Mouse (Mus musculus) spleen, embryonic (tissue): ENCODE measurements around the gene Fbxw9.

ENCODE experiments used
- CTCF ChIA-PET: fragments of 350-600 bp; sonication (Branson Sonifier 250); formaldehyde crosslinking; loops from one replicate; lab custom pipeline; 2022; lab: Charles Lee

Gene Fbxw9

DNA sequence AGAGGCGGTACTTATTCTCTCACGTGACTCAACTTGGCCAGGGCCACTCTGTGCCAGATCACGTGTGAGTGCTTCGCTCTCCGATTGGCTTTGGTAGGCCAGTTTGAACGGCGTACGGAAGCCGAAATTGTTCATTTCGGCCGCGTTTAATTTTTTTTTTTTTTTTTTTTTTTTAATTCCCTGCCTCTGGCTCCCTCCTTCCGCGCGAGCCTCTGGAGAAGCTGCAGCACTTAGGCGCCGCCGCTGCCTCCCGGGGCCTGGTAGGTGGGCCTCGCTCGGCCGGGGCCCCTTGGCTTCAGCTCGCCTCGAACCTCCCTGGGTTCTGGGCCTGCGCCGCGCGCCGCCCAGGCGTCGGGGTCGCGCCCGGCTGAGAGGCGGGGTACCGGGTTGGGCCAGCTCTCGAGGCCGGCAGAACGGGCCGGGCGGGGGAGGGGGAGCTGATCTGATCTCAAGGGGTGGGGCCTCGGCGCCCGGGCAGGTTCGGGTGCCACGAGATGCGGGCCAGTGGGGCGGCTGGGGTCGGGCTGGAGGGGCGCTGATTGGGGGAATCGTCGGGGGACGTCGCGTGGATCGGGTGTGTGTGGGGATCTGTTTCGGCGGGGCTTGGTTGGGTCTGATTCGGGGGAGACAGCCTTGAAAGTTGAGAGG, 23.0 kb upstream of the Fbxw9 start, which contains the start of gene Tnpo2:
Gene Tnpo2, plus strand, starts transcription at position 198 of the 648 bp plus-strand sequence.
- CTCF ChIA-PET: interaction anchor here (0.6 to 1.8 kb wide), 4 partner anchors 10 to 64 kb away, joined by 3 to 12 read pairs (median 4); partner anchors contain the start of gene Trir

GRCm38 (mm10) chr8:85037366-85037680, 22.5 kb upstream of the Fbxw9 start:
- CTCF ChIA-PET: interaction anchor here (0.6 to 1.8 kb wide), 3 partner anchors 16 to 64 kb away, joined by 3 to 12 read pairs (median 4); no protein-coding TSS in a partner anchor

GRCm38 (mm10) chr8:85037681-85038531, 21.9 kb upstream of the Fbxw9 start:
- CTCF ChIA-PET: interaction anchor here (1.8 kb wide), 1 partner anchor 64 kb away, joined by 4 read pairs; no protein-coding TSS in a partner anchor

- CTCF ChIA-PET: no interaction called here
These were observed 16.2 kb upstream of the Fbxw9 start for GRCm38 (mm10) chr8:85043619-85044018.

DNA sequence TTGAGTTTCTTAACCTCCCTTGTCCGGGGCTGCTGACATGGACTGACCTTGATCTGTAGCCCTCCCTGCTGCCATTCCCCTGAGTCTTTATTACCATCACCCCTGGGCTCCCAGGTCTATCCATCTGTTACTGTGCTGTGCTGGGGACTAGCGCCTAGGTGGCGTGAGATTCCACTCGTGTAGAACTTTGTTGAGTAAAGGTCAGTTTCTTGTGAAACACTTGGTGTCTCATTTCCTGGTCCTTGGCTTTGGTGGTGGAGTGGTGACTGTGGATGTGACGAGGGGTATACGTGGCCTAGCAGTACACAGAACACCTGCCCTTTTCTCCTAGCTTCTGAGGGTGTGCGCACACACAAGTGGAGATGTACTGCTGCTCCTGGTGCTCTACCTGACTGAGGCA, 2.5 kb upstream of the Fbxw9 start:
- CTCF ChIA-PET: no interaction called here

GRCm38 (mm10) chr8:85062603-85063002, 2.7 kb downstream of the Fbxw9 start:
- CTCF ChIA-PET: no interaction called here

GRCm38 (mm10) chr8:85065213-85065612, 5.4 kb downstream of the Fbxw9 start:
- CTCF ChIA-PET: no interaction called here

DNA sequence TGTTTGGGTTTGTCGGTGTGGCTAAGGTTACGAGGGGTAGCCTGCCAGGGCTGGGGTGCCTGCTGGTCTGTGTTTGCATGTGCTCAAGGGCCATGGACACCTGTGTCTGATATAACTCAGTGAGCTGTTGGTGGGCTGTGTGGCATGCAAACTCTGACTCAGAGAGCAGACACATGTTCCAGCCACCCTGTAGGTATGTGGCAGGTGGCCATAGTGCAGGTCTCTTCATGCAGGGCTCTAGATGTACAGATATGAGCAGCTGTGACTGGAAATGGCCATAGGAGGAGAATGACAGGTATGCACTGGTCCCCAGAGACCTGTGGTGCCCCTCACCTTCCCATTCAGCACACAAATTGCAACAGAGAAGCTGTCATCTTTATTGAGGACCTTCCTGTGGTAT, 7.3 kb downstream of the Fbxw9 start:
- CTCF ChIA-PET: interaction anchor here (1.0 to 1.3 kb wide), 2 partner anchors 18 to 20 kb away, joined by 3 read pairs; no protein-coding TSS in a partner anchor

DNA sequence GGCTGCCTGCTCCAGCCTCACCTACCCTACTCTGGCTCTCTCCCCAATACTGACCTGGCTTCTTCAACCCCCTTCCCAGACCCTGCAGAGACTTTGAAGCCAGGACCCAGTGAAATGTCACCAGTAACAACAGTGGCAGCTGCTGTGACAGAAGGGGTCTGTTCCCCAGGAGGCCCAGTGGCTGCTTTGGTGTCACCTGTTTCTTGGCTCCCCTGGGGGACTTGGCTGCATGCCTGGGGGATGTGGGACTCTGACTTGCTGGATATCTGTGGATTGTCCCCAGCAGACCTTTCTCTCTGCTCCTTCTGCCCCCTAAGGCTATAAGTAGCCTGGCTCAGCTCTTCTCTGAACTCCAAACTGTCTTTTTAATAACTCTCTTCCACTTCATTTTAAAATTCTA, 8.1 kb downstream of the Fbxw9 start, which contains the start of gene Gm5741:
Gene Gm5741, minus strand, starts transcription at position 1 of the 400 bp plus-strand sequence.
- CTCF ChIA-PET: interaction anchor here (0.6 to 1.3 kb wide), 4 partner anchors 10 to 96 kb away, joined by 3 to 5 read pairs (median 3); no protein-coding TSS in a partner anchor

DNA sequence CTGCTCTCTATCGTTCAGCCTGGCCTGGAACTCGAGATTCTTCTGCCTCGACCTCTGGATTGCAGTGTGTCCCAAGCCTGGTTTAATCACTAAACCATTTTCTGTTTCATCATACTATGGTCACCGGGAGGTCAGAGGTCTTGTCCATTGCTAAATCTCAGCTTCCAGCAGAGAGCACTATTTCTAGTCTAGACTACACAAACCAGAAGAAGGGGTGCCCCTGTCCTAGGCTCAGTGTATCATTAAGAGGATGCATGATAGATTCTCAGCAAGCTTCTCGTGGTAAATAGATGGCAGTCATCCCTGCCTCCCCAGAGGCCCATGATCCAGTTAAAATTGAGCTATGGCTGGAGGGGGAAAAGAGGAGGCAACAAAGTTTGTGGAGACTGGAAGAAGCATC, 11.2 kb downstream of the Fbxw9 start:
- CTCF ChIA-PET: interaction anchor here (0.5 to 0.6 kb wide), 2 partner anchors 120 to 885 kb away, joined by 4 to 5 read pairs; no protein-coding TSS in a partner anchor

DNA sequence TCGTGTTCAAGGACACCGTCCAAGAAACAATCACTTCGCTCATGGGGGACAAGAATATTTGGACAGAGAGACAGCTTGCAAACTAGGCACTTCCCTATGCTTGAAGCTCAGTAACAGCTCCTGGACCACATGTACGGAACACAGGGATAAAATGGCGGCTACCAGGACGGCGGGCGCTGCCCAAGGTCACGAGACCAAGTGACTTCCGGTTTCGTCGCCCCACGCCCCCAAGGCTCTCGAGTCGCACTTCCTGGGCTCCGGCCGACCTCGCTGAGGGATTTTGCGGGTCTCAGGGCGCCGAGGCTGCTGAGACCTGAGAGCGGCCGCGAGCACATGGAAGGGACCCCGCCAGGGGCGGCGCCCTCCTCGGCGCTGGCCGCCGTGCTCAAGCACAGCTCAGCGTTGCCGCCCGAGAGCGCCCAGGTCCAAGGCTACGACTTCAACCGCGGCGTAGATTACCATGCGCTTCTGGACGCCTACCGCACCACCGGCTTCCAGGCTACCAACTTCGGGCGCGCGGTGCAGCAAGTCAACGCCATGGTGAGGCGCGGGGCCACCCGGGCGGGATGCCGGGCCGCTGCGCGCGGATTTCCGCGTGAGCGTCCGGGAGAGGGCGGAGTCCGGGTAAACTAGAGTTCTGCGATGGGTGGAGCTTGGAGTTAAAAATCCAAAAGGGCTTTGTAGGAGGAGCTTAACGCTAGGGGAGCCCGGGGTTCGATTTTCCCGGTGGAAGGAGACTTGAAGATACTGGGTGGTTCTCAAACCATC, 11.8 kb downstream of the Fbxw9 start, which contains the start of gene Dhps:
Gene Dhps, plus strand, starts transcription at position 244 of the 768 bp plus-strand sequence.
- CTCF ChIA-PET: interaction anchor here (0.5 to 0.6 kb wide), 2 partner anchors 121 to 886 kb away, joined by 4 to 5 read pairs; no protein-coding TSS in a partner anchor

DNA sequence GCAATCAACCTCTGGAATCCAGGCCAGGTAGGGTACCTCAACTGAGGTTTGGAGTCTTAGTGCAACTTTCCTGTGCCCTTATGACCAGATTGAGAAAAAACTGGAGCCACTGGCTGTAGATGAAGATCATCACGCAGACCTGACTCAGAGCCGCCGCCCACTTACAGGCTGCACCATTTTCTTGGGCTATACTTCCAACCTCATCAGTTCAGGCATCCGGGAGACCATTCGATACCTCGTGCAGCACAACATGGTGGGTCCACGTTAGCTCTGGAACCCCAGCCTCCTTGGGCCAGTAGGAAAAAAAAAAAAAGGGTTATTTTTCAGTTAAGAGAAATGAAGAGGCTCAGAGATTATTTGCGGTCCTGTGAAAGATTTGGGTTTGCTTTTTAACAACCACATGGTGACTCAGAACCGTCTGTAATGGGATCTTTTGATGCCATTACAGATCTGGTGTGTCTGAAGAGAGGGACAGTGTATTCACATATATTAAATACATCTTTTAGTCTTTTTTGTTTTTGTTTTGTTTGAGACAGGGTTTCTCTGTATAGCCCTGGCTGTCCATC, 12.6 kb downstream of the Fbxw9 start:
- CTCF ChIA-PET: no interaction called here

GRCm38 (mm10) chr8:85073041-85073612, 13.3 kb downstream of the Fbxw9 start:
- CTCF ChIA-PET: no interaction called here

DNA sequence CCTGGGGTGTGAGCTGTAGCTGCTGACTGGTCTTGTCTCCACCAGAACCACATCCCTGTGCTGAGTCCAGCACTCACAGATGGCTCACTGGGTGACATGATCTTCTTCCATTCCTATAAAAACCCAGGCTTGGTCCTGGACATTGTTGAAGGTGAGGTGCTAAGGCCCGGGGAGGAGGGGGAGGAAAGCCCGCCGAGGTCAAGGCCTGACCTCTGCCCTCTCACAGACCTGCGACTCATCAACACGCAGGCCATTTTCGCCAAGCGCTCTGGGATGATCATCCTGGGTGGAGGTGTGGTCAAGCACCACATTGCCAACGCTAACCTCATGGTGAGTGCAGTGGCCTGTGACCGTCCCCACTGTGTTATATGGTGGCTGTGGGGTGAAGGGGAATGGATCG, 14.3 kb downstream of the Fbxw9 start:
- CTCF ChIA-PET: no interaction called here

GRCm38 (mm10) chr8:85074617-85075016, 14.8 kb downstream of the Fbxw9 start:
- CTCF ChIA-PET: no interaction called here

DNA sequence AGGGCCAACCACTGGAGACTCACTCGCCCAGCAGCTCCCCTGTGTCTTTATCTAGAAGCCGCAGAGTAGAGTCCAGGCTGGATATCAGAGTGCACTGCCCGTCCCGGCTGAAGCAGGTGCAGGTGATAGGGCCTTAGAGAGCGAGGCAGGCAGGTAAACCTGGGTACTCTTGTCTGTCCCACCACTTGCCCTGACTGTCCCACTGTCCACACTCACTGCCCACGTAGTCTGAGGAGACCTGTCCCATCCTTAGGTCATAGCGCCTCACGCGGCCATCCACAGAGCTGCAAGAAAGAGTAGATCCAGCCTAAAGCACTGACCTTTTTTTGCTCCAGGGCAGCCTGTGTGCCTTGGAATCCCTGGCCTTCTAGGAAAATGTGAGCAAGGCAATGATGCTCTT, 16.1 kb downstream of the Fbxw9 start:
- CTCF ChIA-PET: interaction anchor here (0.6 to 0.9 kb wide), 2 partner anchors 63 to 512 kb away, joined by 3 to 11 read pairs; no protein-coding TSS in a partner anchor

GRCm38 (mm10) chr8:85076993-85077392, 17.1 kb downstream of the Fbxw9 start:
- CTCF ChIA-PET: interaction anchor here (0.6 to 0.7 kb wide), 2 partner anchors 93 to 511 kb away, joined by 3 to 4 read pairs; no protein-coding TSS in a partner anchor

DNA sequence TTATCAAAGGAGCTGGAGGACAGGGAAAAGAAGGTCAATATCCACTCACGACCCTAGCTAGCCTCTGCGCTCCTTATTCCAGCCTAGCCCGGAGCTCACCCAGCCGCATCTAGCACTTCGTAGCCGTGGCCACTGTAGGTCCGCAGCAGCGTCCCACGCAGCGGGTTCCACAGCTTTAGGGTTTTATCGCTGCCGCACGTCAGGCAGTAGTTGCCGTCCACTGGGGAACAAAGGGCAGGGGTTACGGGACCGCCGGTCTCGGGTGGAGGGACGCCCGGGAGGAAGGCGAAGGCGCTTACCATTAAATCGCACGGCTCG, 20.3 kb downstream of the Fbxw9 start:
- CTCF ChIA-PET: no interaction called here

DNA sequence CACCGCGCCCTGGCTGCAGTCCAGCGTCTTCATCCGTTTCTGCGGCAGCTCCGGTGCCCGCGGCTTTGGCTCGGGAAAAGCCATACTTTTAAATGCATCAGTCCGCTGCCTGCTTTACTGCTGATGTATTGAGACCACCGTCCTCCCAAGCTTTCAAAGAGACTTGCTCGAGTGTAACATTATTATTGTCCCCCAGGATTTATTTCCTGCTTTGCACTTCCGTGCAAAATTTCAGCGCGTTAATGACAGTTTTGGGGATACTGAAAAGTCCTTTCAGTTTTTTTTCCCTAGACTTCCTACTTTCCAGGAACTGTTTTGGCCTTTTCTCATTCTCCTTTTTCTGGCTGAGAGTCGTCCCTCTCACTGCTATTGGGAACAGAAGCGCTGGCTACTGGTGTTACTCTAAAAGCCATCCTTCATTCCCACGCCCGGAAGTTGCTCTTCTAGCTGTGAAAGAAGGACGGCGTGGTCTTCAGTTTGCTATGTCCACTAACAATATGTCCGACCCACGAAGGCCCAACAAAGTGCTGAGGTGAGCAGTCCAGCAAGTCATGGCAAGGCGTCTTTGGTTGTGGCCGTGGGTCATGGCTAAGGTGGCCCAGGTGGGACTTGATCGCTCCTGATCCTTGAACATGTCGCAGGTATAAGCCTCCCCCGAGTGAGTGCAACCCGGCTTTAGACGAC, 20.8 kb downstream of the Fbxw9 start, which contains the start of gene Wdr83os:
Gene Wdr83os, plus strand, starts transcription at position 209 of the 684 bp plus-strand sequence.
- CTCF ChIA-PET: interaction anchor here (0.6 kb wide), 1 partner anchor 92 kb away, joined by 4 read pairs; no protein-coding TSS in a partner anchor

GRCm38 (mm10) chr8:85081216-85081555, 21.3 kb downstream of the Fbxw9 start, which contains the start of gene Wdr83:
TSS of gene Wdr83 (minus strand) at chr8:85081306.
- CTCF ChIA-PET: interaction anchor here (0.6 kb wide), 1 partner anchor 92 kb away, joined by 4 read pairs; no protein-coding TSS in a partner anchor
